Mouse (Mus musculus) embryonic facial prominence, embryonic 14.5 days (tissue): ENCODE measurements at regions not wholly inside any gene's neighbourhood (a gene's known extent, or its start where the extent isn't known, plus 50 kb on each side); places are given as distances from the start of the nearest gene placed in this dataset.

ENCODE experiments used
- ATAC-seq: fragments of 200-750 bp; cut with Nextera tagmentation; 2 replicates; pipeline ENCODE4 v1.8.0; 2017; ENCODE audit warnings: low read depth, moderate number of reproducible peaks, moderate TSS enrichment
- DNase-seq: peaks from one replicate; pipeline ENCODE4 v3.0.0-alpha.2; 2015; ENCODE audit warnings: low spot score
- H3K27ac ChIP-seq: fragments of 300-500 bp; sonication (generic); replicated peaks from 2 replicates; pipeline ENCODE4 v1.5.1; 2014; ENCODE audit warnings: low read depth, mild to moderate bottlenecking, low read length, moderate library complexity
- H3K27me3 ChIP-seq: fragments of 300-500 bp; sonication (generic); replicated peaks from 2 replicates; pipeline ENCODE4 v1.6.1; 2014; ENCODE audit warnings: low read length; ENCODE audit not compliant: control insufficient read depth, insufficient read depth
- H3K36me3 ChIP-seq: fragments of 300-500 bp; sonication (generic); 2 replicates; pipeline ENCODE4 v1.6.1; 2014; ENCODE audit warnings: low read length, mixed read lengths; ENCODE audit not compliant: control insufficient read depth, insufficient read depth
- H3K4me1 ChIP-seq: fragments of 300-500 bp; sonication (generic); 2 replicates; pipeline ENCODE4 v1.6.1; 2014; ENCODE audit warnings: antibody characterized with exemption, low read length; ENCODE audit not compliant: control insufficient read depth, insufficient read depth
- H3K4me2 ChIP-seq: fragments of 300-500 bp; sonication (generic); 2 replicates; pipeline ENCODE4 v1.6.1; 2014; ENCODE audit warnings: low read depth, mild to moderate bottlenecking, low read length, moderate library complexity, mixed read lengths
- H3K4me3 ChIP-seq: fragments of 300-500 bp; sonication (generic); 2 replicates; pipeline ENCODE4 v1.5.1; 2014; ENCODE audit warnings: low read depth, mild to moderate bottlenecking, low read length
- H3K9ac ChIP-seq: fragments of 300-500 bp; sonication (generic); 2 replicates; pipeline ENCODE4 v1.6.1; 2014; ENCODE audit warnings: low read depth, mild to moderate bottlenecking, low read length, moderate library complexity, mixed read lengths
- H3K9me3 ChIP-seq: fragments of 300-500 bp; sonication (generic); 2 replicates; pipeline ENCODE4 v1.6.1; 2016; ENCODE audit warnings: low read length; ENCODE audit not compliant: control insufficient read depth
- WGBS: fragments of 180-500 bp; shearing (Covaris S2); extraction: QIAGEN DNeasy Blood & Tissue Kit; methylation state at CpG from one replicate; pipeline ENCODE4 v1.1.7; 2014; 5-methylcytosine and 5-hydroxymethylcytosine counted together

DNA sequence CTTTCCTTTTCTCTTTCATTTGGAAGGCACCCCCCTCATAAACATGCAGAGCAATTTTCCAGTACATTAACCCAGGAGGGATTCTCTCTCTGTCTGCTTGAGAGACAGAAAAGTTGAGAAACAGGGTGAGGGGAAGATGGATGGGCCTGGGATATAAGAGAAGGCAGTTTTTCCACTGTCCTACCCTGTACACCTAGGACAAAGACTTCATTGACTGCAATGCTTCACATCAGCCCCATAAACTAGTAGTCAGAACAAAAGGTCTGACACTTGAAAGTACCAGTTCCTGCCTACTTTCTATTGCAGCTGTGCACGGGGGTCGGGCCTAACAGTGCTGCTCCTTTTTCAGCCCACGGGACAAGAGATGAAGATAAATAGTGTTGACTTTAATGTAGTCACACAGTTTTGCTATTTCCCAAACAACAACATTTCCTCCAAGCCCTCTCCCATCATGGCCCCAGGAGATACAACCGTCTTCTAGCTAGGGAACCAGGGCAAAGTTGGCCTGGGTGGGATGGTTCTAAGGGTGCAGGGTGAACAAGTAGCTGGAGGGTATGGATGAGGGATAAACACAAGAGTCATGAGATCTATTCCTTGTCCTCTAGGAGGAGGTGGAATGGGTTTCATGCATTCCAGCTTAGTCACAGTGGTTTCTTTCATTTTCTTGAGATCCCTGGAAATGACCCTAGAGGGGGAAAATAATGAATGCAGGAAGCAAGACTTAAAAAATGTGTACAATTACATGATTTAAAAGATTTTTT is 481.7 kb upstream of the Nr2f2 start:
- Histone ChIP-seq H3K27ac (no peak overlapping the region), H3K36me3 (no peaks in the 10 kb centered on the region), H3K4me2 (no peak overlapping the region), H3K9ac (no peak overlapping the region), H3K4me3 (no peak overlapping the region), H3K4me1 (no peaks in the 10 kb centered on the region), H3K9me3 (no peaks in the 10 kb centered on the region), H3K27me3 (no peaks in the 10 kb centered on the region)
- DNase-seq (no peak), ATAC-seq (no peak)
- 46% methylated on average over 4 of the region's 4 CpGs for WGBS

DNA sequence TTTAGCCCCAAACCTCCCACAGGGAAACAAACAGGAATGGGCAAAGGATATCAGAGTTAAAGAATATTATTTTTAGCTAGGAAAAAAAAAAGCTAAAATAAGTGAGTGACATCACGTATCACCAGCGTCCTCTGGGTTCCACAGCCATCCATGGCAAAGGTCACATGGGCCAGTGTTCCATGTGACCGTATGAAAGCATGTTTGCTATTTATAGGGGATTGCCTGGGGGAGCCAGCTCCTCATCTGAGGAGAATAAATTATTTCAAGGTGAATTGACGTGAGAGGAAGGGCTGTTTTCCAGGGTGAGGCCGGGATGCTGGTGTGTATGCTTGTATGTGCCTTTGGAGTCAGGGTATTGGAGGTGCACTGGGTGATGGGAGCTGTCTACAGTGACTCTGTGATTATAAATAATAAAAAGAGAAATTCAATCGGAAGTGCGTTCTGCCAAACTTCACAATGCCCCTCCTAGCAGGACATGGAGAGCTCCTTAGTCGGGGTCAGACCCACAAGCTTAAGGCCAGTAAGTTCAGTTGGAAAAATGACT is 481.0 kb upstream of the Nr2f2 start:
- Histone ChIP-seq H3K4me3 (no peak overlapping the region), H3K4me1 (no peaks in the 10 kb centered on the region), H3K27me3 (no peaks in the 10 kb centered on the region), H3K36me3 (no peaks in the 10 kb centered on the region), H3K27ac (no peak overlapping the region), H3K4me2 (no peak overlapping the region), H3K9me3 (no peaks in the 10 kb centered on the region), H3K9ac (no peak overlapping the region)
- ATAC-seq (no peak), DNase-seq (no peak)
- 54% methylated on average over 8 of the region's 8 CpGs for WGBS

DNA sequence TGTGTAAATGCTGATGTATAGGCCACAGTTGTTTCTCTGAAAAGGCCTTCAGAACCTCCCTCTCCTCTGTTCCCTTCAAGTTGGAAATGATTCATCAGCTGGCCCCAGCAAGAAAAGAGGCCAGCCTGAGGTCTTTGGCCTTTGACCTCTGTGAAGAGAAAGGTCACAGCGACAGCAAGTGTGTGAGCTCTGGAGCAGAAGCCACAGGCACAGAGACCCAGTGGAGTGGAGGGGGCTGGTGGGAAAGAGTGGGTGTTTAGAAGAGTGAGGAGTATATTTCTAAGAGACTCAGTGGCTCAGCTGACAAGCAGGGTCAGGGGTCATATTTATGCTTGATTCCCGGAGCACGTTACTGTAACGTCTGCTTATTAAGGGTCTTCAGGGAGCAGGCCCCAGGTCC is 479.5 kb upstream of the Nr2f2 start:
- DNase-seq (no peak), ATAC-seq (no peak)
- no peak overlapping the region for H3K27ac ChIP-seq
- H3K4me1 ChIP-seq: no peaks in the 10 kb centered on the region
- no peaks in the 10 kb centered on the region for H3K9me3 ChIP-seq
- no peaks in the 10 kb centered on the region for H3K27me3 ChIP-seq
- WGBS: 28% methylated on average over 4 of the region's 4 CpGs
- H3K4me3 ChIP-seq: no peak overlapping the region
- H3K4me2 ChIP-seq: no peak overlapping the region
- H3K36me3 ChIP-seq: no peaks in the 10 kb centered on the region
- H3K9ac ChIP-seq: no peak overlapping the region

DNA sequence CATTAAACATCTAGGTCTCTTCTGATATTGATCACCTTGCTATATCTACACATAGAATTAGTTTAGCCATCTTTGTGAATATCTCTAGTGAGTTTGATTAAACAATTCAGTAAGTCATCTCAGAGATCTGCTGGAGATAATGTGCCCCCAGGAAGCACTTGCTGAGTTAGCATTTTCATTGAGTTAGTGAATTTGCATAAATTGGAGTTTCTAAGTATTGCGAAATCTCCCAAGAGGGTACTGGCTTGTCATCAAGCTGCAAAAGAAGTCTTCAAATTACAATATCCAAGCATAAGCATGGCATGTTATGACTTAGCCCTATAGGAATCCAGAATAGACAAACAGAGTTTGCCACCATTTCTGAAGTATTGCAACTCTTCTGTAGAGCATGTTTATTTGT is 473.6 kb upstream of the Nr2f2 start:
- H3K4me1 ChIP-seq: no peaks in the 10 kb centered on the region
- H3K4me2 ChIP-seq: no peak overlapping the region
- H3K27ac ChIP-seq: no peak overlapping the region
- 85% methylated on average over 1 of the region's 1 CpGs for WGBS
- no peak overlapping the region for H3K4me3 ChIP-seq
- no peaks in the 10 kb centered on the region for H3K27me3 ChIP-seq
- ATAC-seq: no peak
- H3K9ac ChIP-seq: no peak overlapping the region
- no peaks in the 10 kb centered on the region for H3K36me3 ChIP-seq
- DNase-seq: no peak
- H3K9me3 ChIP-seq: no peaks in the 10 kb centered on the region

DNA sequence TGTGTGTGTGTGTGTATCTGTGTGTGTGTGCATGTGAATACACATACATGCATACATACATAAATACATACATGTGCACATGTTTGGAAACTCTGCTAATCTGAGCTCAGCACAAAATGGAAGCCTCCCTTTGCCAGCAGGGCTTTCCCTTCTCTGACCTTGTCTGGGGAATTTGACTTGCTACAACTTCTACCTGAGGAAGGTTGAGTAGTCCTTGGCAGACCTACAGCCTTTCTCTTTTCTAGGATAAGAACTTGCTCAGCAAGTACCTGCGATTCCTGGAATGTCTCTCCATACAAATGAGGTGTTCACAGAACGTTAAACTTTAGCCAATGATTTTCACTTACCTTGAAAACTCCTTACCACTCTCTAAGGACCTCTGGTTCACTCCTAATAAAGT is 472.7 kb upstream of the Nr2f2 start:
- ATAC-seq: no peak
- H3K4me3 ChIP-seq: no peak overlapping the region
- WGBS: 78% methylated on average over 2 of the region's 2 CpGs

DNA sequence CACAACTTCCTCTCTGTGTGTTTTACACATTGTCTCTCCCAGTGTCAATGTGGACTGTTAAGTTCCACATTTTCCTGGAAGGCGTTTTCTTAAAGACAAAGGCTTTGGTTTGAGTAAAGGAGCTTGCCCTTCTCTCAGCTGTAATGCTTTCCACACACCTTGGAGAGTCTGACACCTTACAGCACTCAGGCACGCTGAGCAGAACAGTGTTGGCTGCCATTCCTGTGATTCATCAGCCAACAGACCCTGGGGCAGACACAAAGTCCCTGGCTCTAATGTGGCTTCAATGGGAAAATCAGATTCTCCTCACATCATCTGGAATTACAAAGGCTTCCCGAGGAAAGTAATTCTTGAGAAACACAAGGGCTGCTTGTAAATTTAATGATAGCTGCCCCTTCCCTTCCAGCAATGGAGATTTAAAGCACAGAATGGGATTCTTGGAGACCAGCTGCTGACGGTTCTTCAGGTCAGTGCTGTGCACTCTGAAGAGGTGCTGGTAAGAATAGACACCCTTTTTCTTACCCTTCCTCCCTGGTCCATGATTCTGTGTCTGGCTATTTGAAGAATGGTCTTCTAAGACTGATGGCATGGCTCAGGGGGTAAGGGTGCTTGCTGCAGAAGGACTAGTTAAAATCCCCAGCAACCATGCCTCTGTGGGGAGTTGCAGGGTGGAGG is 468.4 kb upstream of the Nr2f2 start:
- 26% methylated on average over 4 of the region's 4 CpGs for WGBS
- no peak overlapping the region for H3K27ac ChIP-seq
- no peak for ATAC-seq

More for the DNA sequence above, 472.7 kb upstream of the Nr2f2 start:
- no peaks in the 10 kb centered on the region for H3K27me3 ChIP-seq
- H3K36me3 ChIP-seq: no peaks in the 10 kb centered on the region
- no peak overlapping the region for H3K9ac ChIP-seq
- no peaks in the 10 kb centered on the region for H3K4me1 ChIP-seq
- no peak for DNase-seq
- no peak overlapping the region for H3K4me2 ChIP-seq
- no peaks in the 10 kb centered on the region for H3K9me3 ChIP-seq
- H3K27ac ChIP-seq: no peak overlapping the region

DNA sequence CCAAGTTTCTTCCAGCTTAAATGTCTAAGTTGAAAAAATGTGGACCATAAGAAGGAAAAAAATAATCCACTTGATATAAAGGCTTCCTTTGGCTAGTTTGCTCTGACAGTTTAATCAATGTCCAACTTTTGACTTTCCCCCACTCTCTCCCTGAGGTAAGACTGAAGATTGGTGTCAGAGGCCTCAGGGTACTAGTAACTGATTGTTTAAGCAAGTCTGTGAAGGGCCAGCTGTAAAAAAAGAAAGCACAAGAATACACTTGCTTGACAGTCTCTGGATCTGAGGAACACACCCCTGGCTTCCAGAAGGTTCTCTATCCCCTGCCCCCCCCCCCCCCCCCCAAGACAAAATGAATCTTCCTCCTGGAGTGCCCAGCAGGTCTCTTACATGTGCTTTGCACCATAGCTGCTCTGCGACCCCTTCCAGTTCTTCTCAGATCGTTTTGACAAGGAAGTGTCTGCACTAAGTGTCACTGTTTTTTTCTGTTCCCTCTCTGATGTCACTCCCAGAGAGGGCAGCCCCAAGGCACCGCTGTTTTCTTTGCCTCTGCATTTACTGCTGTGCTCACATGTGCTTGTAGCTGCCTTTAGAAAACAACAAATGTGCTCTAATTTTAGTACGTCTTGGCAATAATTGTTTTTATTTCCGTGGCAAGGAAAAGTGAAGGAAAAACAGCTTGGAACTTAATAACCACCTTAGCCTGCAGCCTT is 462.1 kb upstream of the Nr2f2 start:
- no peaks in the 10 kb centered on the region for H3K36me3 ChIP-seq
- H3K4me1 ChIP-seq: peaks cover 4% of the 10 kb centered on the region; the same call in 1 of the 2 replicates
- no peak overlapping the region for H3K9ac ChIP-seq
- WGBS: 22% methylated on average over 5 of the region's 5 CpGs
- no peak overlapping the region for H3K4me2 ChIP-seq
- no peak overlapping the region for H3K27ac ChIP-seq
- ATAC-seq (no peak), DNase-seq (no peak)
- H3K27me3 ChIP-seq: 0 out of 2 replicates have a peak, but pooled peaks cover 5% of the 10 kb centered on the region
- no peak overlapping the region for H3K4me3 ChIP-seq
- H3K9me3 ChIP-seq: no peaks in the 10 kb centered on the region

More for the DNA sequence above, 468.4 kb upstream of the Nr2f2 start:
- Histone ChIP-seq H3K4me1 (no peaks in the 10 kb centered on the region), H3K9ac (no peak overlapping the region), H3K4me3 (no peak overlapping the region), H3K27me3 (no peaks in the 10 kb centered on the region), H3K9me3 (no peaks in the 10 kb centered on the region), H3K36me3 (no peaks in the 10 kb centered on the region), H3K4me2 (no peak overlapping the region)
- DNase-seq: no peak

DNA sequence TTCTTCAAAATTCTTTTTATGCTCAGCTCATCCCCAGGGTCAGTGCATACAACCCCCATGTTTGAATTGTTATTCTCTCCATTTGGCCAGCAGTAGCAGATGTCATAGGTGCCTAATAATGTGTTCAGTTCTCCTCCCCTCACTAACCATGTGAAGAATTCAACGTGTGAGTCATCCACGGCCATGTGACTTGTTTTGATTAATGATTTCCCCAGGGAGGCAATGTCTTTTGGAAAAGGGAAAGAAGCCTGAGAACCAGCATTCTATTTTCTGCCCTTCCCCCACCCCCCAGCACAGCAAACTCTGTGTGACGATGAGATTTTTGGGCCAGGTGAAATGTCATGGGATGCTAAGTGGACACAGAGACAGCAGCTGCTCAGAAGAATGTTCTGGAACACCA is 459.5 kb upstream of the Nr2f2 start:
- H3K9ac ChIP-seq: no peak overlapping the region
- H3K36me3 ChIP-seq: no peaks in the 10 kb centered on the region
- H3K4me2 ChIP-seq: no peak overlapping the region
- no peak for ATAC-seq
- H3K27ac ChIP-seq: no peak overlapping the region
- H3K27me3 ChIP-seq: 0 out of 2 replicates have a peak, but pooled peaks cover 5% of the 10 kb centered on the region
- no peaks in the 10 kb centered on the region for H3K9me3 ChIP-seq
- 40% methylated on average over 3 of the region's 3 CpGs for WGBS
- peaks cover 18% of the 10 kb centered on the region for H3K4me1 ChIP-seq
- no peak for DNase-seq
- H3K4me3 ChIP-seq: no peak overlapping the region
